Mouse (Mus musculus) testis, adult 2 months (tissue): ENCODE data around the gene Afap1. TPM values are rescaled to one million over a fixed set of nuclear protein-coding genes. Genes with fewer than 3 reads are reported as not detected.

Experiments
- H3K27ac ChIP-seq: fragments of 200-500 bp; 2 replicates; pipeline ENCODE4 v1.5.1; 2012; ENCODE audit warnings: low read depth, low read length; ENCODE audit not compliant: control insufficient read depth, insufficient read depth
- H3K27me3 ChIP-seq: fragments of 200-500 bp; 2 replicates; pipeline ENCODE4 v1.6.1; 2012; ENCODE audit warnings: mild to moderate bottlenecking, low read length, moderate library complexity; ENCODE audit not compliant: control insufficient read depth, insufficient read depth
- H3K36me3 ChIP-seq: fragments of 200-500 bp; 2 replicates; pipeline ENCODE4 v1.6.1; 2012; ENCODE audit warnings: mild to moderate bottlenecking, low read length; ENCODE audit not compliant: control insufficient read depth, insufficient read depth
- H3K4me1 ChIP-seq: fragments of 200-500 bp; 2 replicates; pipeline ENCODE4 v1.6.1; 2012; ENCODE audit warnings: low read length; ENCODE audit not compliant: control insufficient read depth, insufficient read depth
- H3K4me3 ChIP-seq: fragments of 200-500 bp; 2 replicates; pipeline ENCODE4 v1.5.1; 2012; ENCODE audit warnings: low read depth, mild to moderate bottlenecking, low read length, moderate library complexity, mixed read lengths; ENCODE audit not compliant: control insufficient read depth
- CTCF ChIP-seq: fragments of 200-500 bp; IDR thresholded peaks from 2 replicates; pipeline ENCODE4 v1.5.1; 2012; ENCODE audit warnings: low read depth, mild to moderate bottlenecking, inconsistent platforms, low read length, moderate library complexity; ENCODE audit not compliant: control insufficient read depth, insufficient read depth, insufficient replicate concordance
- POLR2A ChIP-seq: fragments of 200-500 bp; IDR thresholded peaks from 2 replicates; pipeline ENCODE4 v1.6.1; 2012; ENCODE audit warnings: low read depth, mild to moderate bottlenecking, inconsistent platforms, low read length, moderate library complexity; ENCODE audit not compliant: control insufficient read depth
- polyA plus RNA-seq: library from polyadenylated mRNA; depleted of rRNA; stranded (reverse); fragments of >200 nt; gene quantifications from 2 replicates; pipeline ENCODE4 v1.2.3, GENCODE M21; 2012

Gene Afap1
- polyA plus RNA-seq, 1 experiment, result 37.9 TPM

DNA sequence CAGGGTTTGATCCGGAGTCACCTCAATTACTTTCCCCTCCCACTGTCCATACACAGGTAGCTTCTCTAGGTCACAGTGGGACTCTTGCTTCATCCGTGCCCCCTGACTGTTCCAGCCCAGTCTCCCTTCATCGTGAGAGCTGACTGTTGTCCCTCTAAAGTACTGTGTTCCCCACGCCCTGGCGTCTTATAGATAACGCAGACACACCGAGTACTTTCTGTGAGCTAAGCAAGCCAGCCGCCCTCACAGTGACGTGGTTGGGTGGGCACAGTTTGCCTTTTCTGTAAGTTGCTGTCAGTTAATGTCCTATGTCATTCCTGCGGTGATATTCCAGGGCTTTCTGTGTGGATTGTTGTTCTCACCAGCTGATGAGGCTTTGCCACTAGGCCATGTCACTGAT lies 39.9 kb downstream of the Afap1 start:
- H3K36me3 ChIP-seq, result no peaks in the 10 kb centered on the region
- H3K27me3 ChIP-seq, result no peaks in the 10 kb centered on the region
- TF ChIP-seq CTCF (no peak), POLR2A (no peak)
- H3K4me3 ChIP-seq, result no peak overlapping the region
- no peaks in the 10 kb centered on the region for H3K4me1 ChIP-seq
- 0 out of 2 replicates have a peak overlapping the region, but pooled peaks have one; percentile 9 for H3K27ac ChIP-seq

DNA sequence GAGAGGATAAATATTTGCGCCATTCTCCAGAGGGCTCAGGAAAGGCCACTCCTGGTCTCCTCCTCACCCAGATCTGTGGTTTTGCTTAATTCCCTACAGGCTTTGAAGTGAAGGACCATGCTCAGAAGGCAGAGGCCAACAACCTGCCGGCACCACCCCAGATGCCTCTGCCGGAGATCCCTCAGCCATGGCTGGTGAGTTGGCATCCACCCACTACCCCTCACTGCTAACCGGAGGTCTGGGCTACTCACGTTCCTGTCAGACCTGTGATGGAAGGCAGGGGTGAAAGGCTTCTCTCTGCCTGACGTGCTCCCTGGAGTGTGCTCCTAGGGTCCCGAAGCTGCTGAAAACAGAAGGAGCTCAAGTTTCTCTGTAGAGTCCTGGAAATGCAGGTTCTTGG lies 42.8 kb downstream of the Afap1 start:
- no peaks in the 10 kb centered on the region for H3K4me1 ChIP-seq
- TF ChIP-seq POLR2A (no peak), CTCF (no peak)
- H3K27ac ChIP-seq, result no peak overlapping the region
- H3K4me3 ChIP-seq, result no peak overlapping the region
- H3K27me3 ChIP-seq, result no peaks in the 10 kb centered on the region
- H3K36me3 ChIP-seq, result no peaks in the 10 kb centered on the region

GRCm38 (mm10) chr5:35938249-35939223 lies 45.4 kb downstream of the Afap1 start:
- Histone ChIP-seq H3K27ac (no peak overlapping the region), H3K27me3 (no peaks in the 10 kb centered on the region)

DNA sequence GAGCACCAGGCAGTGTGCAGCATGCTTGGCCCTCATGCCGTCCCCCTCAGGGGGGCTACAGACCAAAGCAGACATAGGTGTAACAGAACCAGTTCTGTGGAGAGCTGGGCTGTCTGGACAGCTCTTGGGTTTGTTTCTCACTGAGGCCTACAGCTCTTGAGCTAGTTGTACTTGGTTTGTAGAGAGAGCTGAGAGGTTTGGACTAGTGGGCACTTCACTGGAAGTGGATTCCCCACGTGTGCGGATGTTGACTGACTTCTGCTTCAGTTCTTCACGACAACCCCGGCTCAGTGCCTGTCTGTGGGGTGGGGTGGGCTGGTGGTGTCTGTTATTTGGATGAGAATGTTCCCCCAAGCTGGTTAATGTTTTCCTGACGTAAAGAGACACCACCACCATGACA lies 46.8 kb downstream of the Afap1 start:
- H3K27ac ChIP-seq, result no peak overlapping the region
- H3K36me3 ChIP-seq, result no peaks in the 10 kb centered on the region
- H3K27me3 ChIP-seq, result no peaks in the 10 kb centered on the region
- H3K4me3 ChIP-seq, result no peak overlapping the region
- TF ChIP-seq POLR2A, result no peak
- TF ChIP-seq CTCF, result no peak
- no peaks in the 10 kb centered on the region for H3K4me1 ChIP-seq

More at GRCm38 (mm10) chr5:35938249-35939223, 45.4 kb downstream of the Afap1 start:
- Histone ChIP-seq H3K4me1 (no peaks in the 10 kb centered on the region), H3K36me3 (no peaks in the 10 kb centered on the region), H3K4me3 (no peak overlapping the region)
- TF ChIP-seq POLR2A, result no peak
- TF ChIP-seq CTCF, result no peak

GRCm38 (mm10) chr5:35943541-35943940 lies 50.4 kb downstream of the Afap1 start:
- Histone ChIP-seq H3K4me1 (no peaks in the 10 kb centered on the region), H3K4me3 (no peak overlapping the region), H3K36me3 (no peaks in the 10 kb centered on the region), H3K27ac (no peak overlapping the region), H3K27me3 (no peaks in the 10 kb centered on the region)
- no peak for TF ChIP-seq POLR2A
- no peak for TF ChIP-seq CTCF

DNA sequence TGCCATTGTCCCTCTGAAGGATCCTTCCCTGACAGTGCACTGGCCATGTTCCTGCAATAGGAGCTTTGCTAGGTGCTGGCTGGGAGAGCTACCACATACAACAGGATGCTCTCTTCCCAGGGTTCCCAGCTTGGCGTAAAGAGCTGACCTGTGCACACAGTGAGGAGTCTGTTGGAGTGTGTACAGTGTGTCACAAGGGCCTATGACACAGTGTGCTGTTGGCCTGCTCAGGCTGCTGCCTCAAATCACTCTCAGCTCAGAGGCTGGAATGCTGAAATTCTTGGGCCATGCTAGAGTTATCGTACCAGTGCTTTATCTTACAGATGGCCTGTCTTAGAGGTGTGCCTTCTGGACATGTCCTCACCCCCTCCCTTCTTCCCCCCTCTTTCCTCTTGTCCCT lies 53.7 kb downstream of the Afap1 start:
- Histone ChIP-seq H3K27ac (no peak overlapping the region), H3K4me1 (no peaks in the 10 kb centered on the region), H3K27me3 (no peaks in the 10 kb centered on the region), H3K4me3 (no peak overlapping the region), H3K36me3 (no peaks in the 10 kb centered on the region)
- no peak for TF ChIP-seq CTCF
- no peak for TF ChIP-seq POLR2A

DNA sequence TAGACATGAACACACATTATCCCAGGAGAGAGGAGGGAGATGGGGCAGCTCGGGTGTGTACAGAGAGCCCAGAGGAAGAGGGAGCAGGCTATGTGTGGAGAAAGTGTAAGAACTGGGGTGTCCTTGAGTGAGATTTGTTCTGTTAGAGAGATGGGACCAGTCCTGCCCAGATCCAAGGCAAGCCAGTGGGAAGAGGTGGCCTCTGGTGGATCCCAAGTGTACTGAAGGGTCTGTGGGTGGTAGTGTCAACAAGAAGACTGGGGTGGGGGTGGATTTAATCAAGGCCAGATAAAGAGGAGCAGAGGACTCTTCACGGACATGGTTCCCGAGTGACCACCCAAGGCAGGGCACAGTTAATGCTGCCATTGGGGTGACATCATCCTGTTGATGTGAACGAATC lies 54.3 kb downstream of the Afap1 start:
- no peak overlapping the region for H3K27ac ChIP-seq
- H3K4me3 ChIP-seq, result no peak overlapping the region
- no peaks in the 10 kb centered on the region for H3K36me3 ChIP-seq
- no peaks in the 10 kb centered on the region for H3K27me3 ChIP-seq
- no peaks in the 10 kb centered on the region for H3K4me1 ChIP-seq
- no peak for TF ChIP-seq CTCF
- no peak for TF ChIP-seq POLR2A
